Mouse (Mus musculus) liver, postnatal 0 days (tissue): ENCODE measurements at regions not wholly inside any gene's neighbourhood (a gene's known extent, or its start where the extent isn't known, plus 50 kb on each side); places are given as distances from the start of the nearest gene placed in this dataset.

Experiments used
- CTCF ChIP-seq: sonication (generic); IDR thresholded peaks from 2 replicates; pipeline ENCODE4 v1.5.1; 2016; ENCODE audit warnings: antibody characterized with exemption, low read depth
- EP300 ChIP-seq: IDR thresholded peaks from 2 replicates; pipeline ENCODE4 v1.6.1; 2016; ENCODE audit warnings: antibody characterized with exemption, low read depth, mild to moderate bottlenecking

- TF ChIP-seq EP300 (no peak), CTCF (no peak)
Observed at GRCm38 (mm10) chr15:36910272-36910671, 97.3 kb downstream of the Zfp706 start.
